Mouse (Mus musculus) MEL (cell line): ENCODE data around the gene Mmd.

Experiments
- CTCF ChIP-seq, 3 experiments: IDR thresholded peaks in 2 of 3; conservative IDR thresholded peaks in 1 of 3; 2 replicates each; pipeline ENCODE4 v1.5.1; 2011 to 2012; ENCODE audit warnings: low read length in 3 of 3, low read depth in 2 of 3, mild to moderate bottlenecking in 2 of 3, improper control_type of control experiment in 1 of 3, inconsistent platforms in 1 of 3, mixed read lengths in 1 of 3, moderate library complexity in 1 of 3; ENCODE audit not compliant: control insufficient read depth in 1 of 3, insufficient read depth in 1 of 3, poor library complexity in 1 of 3, severe bottlenecking in 1 of 3
- E2F4 ChIP-seq: IDR thresholded peaks from 2 replicates; pipeline ENCODE4 v1.6.1; 2011; ENCODE audit warnings: low read depth, low read length, improper control_type of control experiment, borderline replicate concordance
- EP300 ChIP-seq, 2 experiments: IDR thresholded peaks; 2 replicates each; pipeline ENCODE4 v1.6.1; 2011; ENCODE audit warnings: improper control_type of control experiment in 2 of 2, low read length in 2 of 2, low read depth in 1 of 2, mild to moderate bottlenecking in 1 of 2
- GABPA ChIP-seq: IDR thresholded peaks from 2 replicates; pipeline ENCODE4 v1.6.1; 2012; ENCODE audit warnings: low read depth, mild to moderate bottlenecking, inconsistent platforms, low read length, improper control_type of control experiment, moderate library complexity
- GATA1 ChIP-seq: IDR thresholded peaks from 2 replicates; pipeline ENCODE4 v1.6.1; 2011; ENCODE audit warnings: low read depth, low read length, improper control_type of control experiment
- KAT2A ChIP-seq: conservative IDR thresholded peaks from 2 replicates; pipeline ENCODE4 v1.6.1; 2012; ENCODE audit warnings: low read depth, low read length, improper control_type of control experiment, inconsistent platforms
- MXI1 ChIP-seq: IDR thresholded peaks from 2 replicates; pipeline ENCODE4 v1.6.1; 2011; ENCODE audit warnings: mild to moderate bottlenecking, low read depth, low read length, improper control_type of control experiment
- POLR2A ChIP-seq, 2 experiments: IDR thresholded peaks; 2 replicates each; pipeline ENCODE4 v1.6.1; 2011 to 2012; ENCODE audit warnings: low read length in 2 of 2, mild to moderate bottlenecking in 2 of 2, control low read depth in 1 of 2, improper control_type of control experiment in 1 of 2, low read depth in 1 of 2, moderate library complexity in 1 of 2; ENCODE audit not compliant: control insufficient read depth in 1 of 2, insufficient read depth in 1 of 2, poor library complexity in 1 of 2
- RCOR1 ChIP-seq: IDR thresholded peaks from 2 replicates; pipeline ENCODE4 v1.6.1; 2012; ENCODE audit warnings: low read depth, mild to moderate bottlenecking, inconsistent platforms, low read length, improper control_type of control experiment
- SMC3 ChIP-seq: IDR thresholded peaks from 2 replicates; pipeline ENCODE4 v1.6.1; 2011; ENCODE audit warnings: low read depth, low read length, improper control_type of control experiment
- TCF12 ChIP-seq: IDR thresholded peaks from 2 replicates; pipeline ENCODE4 v1.6.1; 2014; ENCODE audit warnings: low read depth, mild to moderate bottlenecking, inconsistent platforms, low read length, improper control_type of control experiment, moderate library complexity
- UBTF ChIP-seq: IDR thresholded peaks from 2 replicates; pipeline ENCODE4 v1.6.1; 2012; ENCODE audit warnings: low read depth, mild to moderate bottlenecking, inconsistent platforms, low read length, improper control_type of control experiment, moderate library complexity, borderline replicate concordance; ENCODE audit not compliant: insufficient read depth
- USF1 ChIP-seq: IDR thresholded peaks from 2 replicates; pipeline ENCODE4 v1.6.1; 2014; ENCODE audit warnings: low read depth, mild to moderate bottlenecking, inconsistent platforms, low read length, improper control_type of control experiment, moderate library complexity
- ZMIZ1 ChIP-seq: IDR thresholded peaks from 2 replicates; pipeline ENCODE4 v1.6.1; 2012; ENCODE audit warnings: low read depth, mild to moderate bottlenecking, inconsistent platforms, low read length, improper control_type of control experiment, moderate library complexity

DNA sequence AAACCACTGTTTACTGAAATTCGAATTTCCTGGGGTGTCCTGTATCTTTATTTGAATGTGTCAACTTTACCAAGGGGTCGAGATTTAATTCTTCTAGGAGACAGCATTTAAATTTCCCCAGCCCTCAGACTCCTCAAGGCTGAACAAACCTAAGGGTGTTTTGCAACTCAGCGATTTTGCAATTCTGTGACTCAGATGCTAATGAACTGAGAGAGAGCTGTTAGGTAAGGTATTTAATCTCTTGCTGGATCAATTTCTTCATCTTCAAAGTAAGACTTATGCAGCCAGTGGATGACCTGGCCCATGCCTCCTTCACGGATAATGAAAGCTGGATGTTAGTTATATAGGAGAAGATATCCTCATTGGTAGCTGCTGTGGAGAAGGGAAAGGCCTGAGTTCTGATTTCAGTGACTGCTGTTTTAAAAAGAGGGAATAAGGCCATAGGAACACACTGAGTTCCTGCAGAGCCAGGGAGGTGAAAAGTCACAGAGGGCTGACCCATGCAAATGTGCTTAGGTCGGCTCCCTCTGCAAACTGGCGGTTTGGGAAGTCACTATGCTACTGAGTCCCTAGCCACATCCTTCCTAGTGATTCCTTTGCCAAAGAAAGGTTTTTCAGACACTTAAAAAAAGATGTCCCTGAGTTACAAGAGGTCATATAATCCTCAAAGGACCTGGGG lies 8.5 kb upstream of the Mmd start:
- no peak for TF ChIP-seq CTCF (IDR thresholded peaks at IDR 0.05 in 2 of 3, conservative IDR thresholded peaks at IDR 0.05 in 1 of 3; ENCODE audit: control insufficient read depth in 1 of 3, insufficient read depth in 1 of 3, low read depth in 2 of 3, low read length in 3 of 3, poor library complexity in 1 of 3, severe bottlenecking in 1 of 3)
- no peak for TF ChIP-seq USF1
- no peak for TF ChIP-seq KAT2A
- TF ChIP-seq TCF12 = no peak
- TF ChIP-seq SMC3 = no peak
- no peak for TF ChIP-seq GATA1
- TF ChIP-seq E2F4 = no peak
- no peak for TF ChIP-seq EP300 (IDR thresholded peaks at IDR 0.05; ENCODE audit: low read depth in 1 of 2, low read length in 2 of 2)
- no peak for TF ChIP-seq RCOR1
- TF ChIP-seq UBTF = no peak
- no peak for TF ChIP-seq ZMIZ1
- TF ChIP-seq MXI1 = no peak
- TF ChIP-seq POLR2A (IDR thresholded peaks at IDR 0.05; ENCODE audit: control insufficient read depth in 1 of 2, insufficient read depth in 1 of 2, low read depth in 1 of 2, low read length in 2 of 2, poor library complexity in 1 of 2) = no peak
- TF ChIP-seq GABPA = no peak
